Mouse (Mus musculus): Measurements from ENCODE around the gene Rmdn3.

Gene Rmdn3

GRCm38 (mm10) chr2:119167866-119168256 is 11.0 kb upstream of the Rmdn3 start:
- no peak for DNase-seq (ENCODE audit: low spot score in 2 of 2)

DNA sequence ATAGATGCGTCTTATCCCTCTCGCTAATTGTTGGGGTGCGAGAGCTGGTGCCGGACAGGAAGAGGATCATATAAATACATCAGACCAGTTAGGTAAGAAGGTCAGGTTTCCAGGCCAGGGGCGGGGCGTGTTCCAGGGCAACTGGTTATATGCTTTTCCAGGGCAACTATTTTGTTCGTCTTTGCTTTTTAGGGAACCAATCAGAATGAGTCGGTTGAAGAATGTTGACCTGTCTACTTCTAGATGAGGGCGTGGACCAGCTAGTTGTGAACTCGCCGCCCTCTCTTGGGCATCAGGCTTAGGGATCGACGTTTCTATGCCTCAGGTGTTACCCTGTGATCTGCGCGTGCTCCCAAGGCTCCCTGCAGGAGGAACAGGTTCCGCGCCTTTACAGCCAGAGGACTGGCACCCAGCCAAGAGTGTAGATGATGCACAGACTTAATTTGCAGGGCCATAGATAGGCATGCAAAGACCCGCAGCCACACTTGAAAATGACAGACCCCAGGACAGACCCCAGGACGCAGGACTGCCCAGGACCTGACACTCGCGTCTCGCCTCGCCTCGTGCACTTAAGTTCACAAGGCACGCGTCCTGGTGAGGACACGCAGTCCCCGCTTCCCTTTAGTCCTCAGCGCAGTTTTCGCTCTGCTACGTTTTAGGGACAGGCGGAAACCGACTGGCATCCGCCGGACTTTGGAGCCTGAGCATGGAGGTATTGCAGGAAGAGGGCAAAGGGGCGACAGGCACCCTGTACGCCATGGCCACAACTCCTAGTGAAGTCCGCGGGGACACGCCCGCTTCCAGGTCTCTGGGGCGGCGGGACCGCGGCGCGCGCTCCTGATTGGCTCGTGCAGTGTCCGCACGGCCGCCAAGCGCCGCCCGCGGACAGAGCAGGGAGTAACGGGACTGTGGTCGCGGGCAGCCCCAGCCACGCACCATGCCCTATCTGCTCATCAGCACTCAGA is 10.3 kb upstream of the Rmdn3 start, which contains the start of gene Gchfr:
Gchfr (plus strand) TSS at position 873 of the 965 bp plus-strand sequence.
- DNase-seq (ENCODE audit: low spot score in 2 of 2): peak; percentile 43 to 61

GRCm38 (mm10) chr2:119165401-119165800 is 8.6 kb upstream of the Rmdn3 start:
- no peak for DNase-seq (ENCODE audit: low spot score in 2 of 2)

DNA sequence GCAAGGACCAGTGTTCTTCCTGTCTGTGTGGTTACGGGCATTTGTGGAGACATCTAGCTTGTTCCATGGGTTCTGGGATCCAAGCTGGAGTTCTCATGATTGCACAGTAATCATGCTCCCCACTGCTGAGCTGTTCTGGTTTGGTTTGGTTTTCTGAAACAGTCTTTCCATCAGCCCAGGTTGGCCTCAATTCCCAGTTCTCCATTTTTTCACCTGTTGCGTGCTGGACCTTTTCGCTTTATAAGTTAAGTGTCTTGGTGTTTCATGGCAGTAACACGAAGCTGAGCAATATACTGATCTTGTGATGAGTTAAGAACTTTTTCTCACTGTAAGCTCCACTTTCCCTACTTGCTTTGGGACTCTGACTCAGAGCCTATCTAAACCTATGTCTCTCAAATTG is 7.2 kb upstream of the Rmdn3 start:
- DNase-seq (ENCODE audit: low spot score in 2 of 2): no peak

GRCm38 (mm10) chr2:119163135-119163534 is 6.3 kb upstream of the Rmdn3 start:
- DNase-seq (ENCODE audit: low spot score in 2 of 2): no peak

- DNase-seq (ENCODE audit: low spot score in 2 of 2): no peak
Observed at GRCm38 (mm10) chr2:119161247-119161646, 4.4 kb upstream of the Rmdn3 start.

- no peak for DNase-seq (ENCODE audit: low spot score in 2 of 2)
Observed at GRCm38 (mm10) chr2:119157836-119158235, 1.0 kb upstream of the Rmdn3 start.

- DNase-seq (ENCODE audit: low spot score in 2 of 2): no peak
Observed at GRCm38 (mm10) chr2:119156081-119156680, 653 bp downstream of the Rmdn3 start.

GRCm38 (mm10) chr2:119155388-119155787 is 1.4 kb downstream of the Rmdn3 start:
- DNase-seq (ENCODE audit: low spot score in 2 of 2): no peak

GRCm38 (mm10) chr2:119154683-119155082 is 2.2 kb downstream of the Rmdn3 start:
- DNase-seq (ENCODE audit: low spot score in 2 of 2): no peak

DNA sequence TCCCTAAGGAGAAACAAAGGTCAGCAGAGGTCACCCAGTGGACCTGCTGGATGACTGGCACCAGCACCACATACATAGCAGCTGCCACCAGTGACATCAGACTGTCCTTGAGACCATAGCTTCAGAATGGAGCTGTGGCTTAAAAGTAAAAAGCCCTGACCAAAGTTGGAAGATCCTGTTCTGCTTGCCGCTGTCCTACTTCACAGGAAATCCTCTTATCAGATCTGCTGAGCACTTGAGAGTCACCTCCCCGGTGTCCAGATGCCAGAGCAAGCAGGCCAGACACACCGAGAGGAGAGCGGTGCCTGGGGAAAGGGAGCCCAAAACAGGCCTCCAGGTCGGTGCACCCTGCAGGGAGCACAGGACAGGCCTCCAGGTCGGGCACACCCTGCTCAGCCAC is 4.6 kb downstream of the Rmdn3 start:
- DNase-seq (ENCODE audit: low spot score in 2 of 2): no peak

DNA sequence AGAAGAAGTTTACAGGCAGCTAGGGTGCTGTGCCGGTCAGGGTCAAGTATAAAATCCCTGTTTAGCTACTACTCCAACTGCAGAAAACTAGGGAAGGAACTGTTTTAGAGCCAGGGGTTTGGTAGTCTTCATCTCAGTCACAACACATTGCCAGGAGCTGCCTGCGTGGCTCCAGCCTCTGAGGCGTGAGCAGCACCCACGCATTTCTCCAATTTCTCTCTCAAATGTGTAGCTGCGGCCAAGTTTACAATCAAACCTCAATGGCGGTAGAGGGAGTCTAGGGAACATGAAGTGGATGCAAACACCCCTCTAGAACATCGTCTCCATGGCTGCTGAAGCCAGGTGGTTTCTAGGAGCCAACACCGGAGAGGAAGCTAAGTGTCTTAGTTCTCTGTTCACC is 9.1 kb downstream of the Rmdn3 start:
- DNase-seq (ENCODE audit: low spot score in 2 of 2): no peak

DNA sequence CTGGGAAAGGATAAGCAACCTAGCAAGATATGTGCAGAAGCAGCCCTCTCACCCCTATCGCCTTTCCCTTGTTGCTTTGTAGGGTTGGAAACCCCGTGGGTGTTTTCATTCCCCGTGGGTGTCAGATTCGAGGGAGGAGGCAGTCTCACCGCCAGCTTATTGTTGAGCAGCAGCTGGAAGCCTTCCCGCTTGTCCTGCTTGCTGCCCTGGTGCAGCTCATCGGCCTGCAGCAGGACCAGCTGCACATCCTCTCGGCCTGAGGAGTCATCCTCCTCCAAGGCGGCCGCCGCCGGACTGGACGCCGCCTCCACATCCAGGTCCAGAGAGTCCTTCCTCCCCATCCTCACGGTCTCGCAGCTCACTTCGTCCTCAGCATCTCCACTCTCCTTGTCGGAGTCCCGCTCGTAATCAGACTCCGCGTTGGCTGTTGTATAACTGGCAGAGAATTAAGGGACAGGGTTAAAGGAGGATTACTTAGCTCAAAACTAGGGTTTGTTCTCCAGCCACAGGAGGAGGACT is 9.6 kb downstream of the Rmdn3 start:
- no peak for DNase-seq (ENCODE audit: low spot score in 2 of 2)

GRCm38 (mm10) chr2:119146435-119146834 is 10.4 kb downstream of the Rmdn3 start:
- DNase-seq (ENCODE audit: low spot score in 2 of 2): no peak

DNA sequence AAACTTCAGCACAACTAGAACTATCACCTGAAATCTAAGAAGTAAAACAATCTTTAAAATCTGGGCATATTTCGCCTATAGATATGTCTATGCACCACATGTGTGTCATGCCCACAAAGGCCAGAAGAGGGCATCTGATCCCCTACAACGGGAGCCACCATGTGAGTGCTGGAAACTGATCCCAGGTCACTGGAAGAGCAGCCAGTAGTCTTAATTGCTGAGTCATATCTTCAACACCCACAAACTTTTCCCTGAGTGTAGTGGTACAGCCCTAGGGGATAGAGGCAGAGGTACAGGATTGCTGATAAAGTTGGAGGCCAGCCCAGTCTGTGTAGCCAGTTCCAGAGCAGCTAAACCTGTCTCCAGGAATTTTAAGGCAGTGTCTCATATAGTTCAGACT is 11.6 kb downstream of the Rmdn3 start:
- DNase-seq (ENCODE audit: low spot score in 2 of 2): no peak

DNA sequence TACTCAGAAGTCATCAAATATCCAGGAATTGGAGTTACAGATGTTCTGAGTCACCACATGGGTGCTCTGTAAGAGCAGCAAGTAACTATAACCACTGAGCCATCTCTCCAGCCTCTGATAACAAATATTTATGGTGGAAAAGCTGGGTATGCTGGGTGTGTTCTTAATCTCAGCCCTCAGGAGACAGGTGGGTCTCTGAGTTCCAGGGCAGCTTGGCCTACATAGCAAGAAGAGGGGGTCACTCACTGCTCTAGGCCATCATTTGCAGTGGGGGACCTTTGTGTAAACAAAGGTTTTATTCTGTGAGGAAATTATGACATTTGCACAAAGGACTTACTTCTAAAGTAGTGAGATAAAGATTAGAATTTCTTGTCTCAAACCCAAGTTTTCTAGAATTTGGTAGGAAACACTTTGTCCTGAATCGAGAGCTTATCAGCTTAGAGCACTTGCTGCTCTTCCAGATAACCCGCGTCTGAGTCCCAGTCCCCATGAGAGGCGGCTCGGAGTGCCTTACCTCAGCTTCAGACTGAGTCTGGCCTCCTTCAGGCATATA is 20.4 kb downstream of the Rmdn3 start:
- no peak for DNase-seq (ENCODE audit: low spot score in 2 of 2)

DNA sequence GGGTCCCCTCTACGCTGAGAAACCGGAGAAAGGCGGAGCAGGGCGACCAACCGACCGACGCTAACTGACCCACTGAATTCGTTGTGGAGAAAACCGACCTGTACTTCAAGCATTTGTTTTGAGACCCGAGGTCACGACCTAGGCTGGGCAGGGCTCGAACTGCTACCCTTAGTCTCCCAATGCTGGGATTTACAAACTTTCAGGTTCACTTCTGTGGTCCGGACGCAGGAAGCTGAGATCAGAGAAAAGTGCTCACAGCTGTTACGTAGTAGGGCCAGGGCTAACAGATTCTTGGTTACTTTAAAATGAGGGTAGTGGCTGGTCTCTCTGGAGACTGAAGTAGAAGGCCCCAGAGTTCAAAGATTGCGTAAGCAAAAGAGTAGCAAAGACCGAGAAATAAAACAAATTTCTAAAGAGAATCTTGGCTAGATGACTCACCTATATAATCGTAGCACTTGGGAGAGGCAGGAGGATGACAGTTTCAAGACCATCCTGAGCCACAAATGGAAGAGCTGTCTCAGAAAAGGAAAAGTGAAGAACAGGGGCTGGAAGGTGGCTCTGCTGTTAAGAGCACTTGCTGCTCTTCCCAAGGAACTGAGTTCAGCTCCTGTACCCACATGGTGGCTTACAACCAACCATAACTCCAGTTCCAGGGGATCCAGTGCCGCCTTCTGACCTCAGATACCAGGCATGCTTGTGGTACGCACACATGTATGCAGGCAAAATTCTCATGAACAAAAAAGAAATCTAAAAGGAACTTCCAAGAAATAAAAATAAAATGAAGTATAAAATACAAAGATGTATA is 43.5 kb downstream of the Rmdn3 start:
- no peak for DNase-seq (ENCODE audit: low spot score in 2 of 2)

GRCm38 (mm10) chr2:119112438-119113112 is 44.3 kb downstream of the Rmdn3 start, which contains the start of gene Rad51:
TSS of gene Rad51 (plus strand) at chr2:119112793.
- peak; percentile 80 to 85 for DNase-seq (ENCODE audit: low spot score in 2 of 2)

- no peak for DNase-seq (ENCODE audit: low spot score in 2 of 2)
Observed at GRCm38 (mm10) chr2:119111060-119111459, 45.8 kb downstream of the Rmdn3 start.

DNA sequence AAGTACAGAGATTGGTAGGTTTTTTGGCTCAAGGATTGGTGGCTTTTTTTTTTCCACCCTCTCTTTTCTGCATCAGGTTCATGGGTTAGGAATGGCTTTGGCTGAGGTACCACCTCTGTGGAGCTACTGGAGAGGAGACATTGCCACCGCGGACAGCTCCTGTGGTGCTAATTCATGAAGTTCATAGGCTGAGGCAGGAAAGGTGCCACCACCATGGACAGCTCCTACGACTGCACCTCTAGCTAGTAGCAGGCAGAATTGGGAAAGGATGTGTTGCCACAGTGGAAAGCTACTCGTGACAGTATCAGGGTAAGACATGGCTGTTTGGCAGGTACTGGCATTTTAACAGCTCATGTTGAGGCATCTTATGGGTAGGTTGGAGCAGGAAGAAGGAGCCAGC is 48.3 kb downstream of the Rmdn3 start:
- no peak for DNase-seq (ENCODE audit: low spot score in 2 of 2)

GRCm38 (mm10) chr2:119106583-119106982 is 50.3 kb downstream of the Rmdn3 start:
- DNase-seq (ENCODE audit: low spot score in 2 of 2): no peak

Measured in urinary bladder, adult 18-20 months (tissue).